Mouse (Mus musculus): ENCODE data around the gene Rpgr.

Rpgr gene

GRCm38 (mm10) chrX:10216410-10216949, at the start of gene Rpgr:
Rpgr (minus strand) TSS chrX:10216920.
- peak; percentile 92 for DNase-seq

- no peak for DNase-seq
Measured at GRCm38 (mm10) chrX:10258260-10258659, 41.5 kb upstream of the Rpgr start.

DNA sequence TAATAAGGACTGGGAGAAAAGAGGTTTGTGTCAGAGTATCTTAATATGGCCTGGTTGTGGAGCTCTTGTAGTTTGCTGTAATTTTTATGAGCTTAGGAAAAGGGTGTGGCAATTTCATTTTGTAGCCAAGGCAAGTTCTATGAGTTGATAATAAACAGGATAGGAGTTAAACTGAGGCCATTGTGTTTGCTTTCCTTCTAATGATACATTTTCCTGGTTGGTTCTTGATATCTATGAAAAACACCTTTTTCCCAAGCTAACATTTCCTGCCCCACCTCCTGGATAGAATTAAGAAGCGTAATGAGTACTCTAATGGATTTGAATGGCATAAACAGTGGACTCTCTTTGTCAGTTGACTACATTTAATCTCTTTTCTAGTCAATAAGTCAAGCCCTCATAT, 41.1 kb upstream of the Rpgr start:
- DNase-seq: no peak

GRCm38 (mm10) chrX:10251852-10252504, 35.3 kb upstream of the Rpgr start, which contains the start of gene Otc:
Otc (plus strand) TSS chrX:10252305.
- DNase-seq: no peak

GRCm38 (mm10) chrX:10251357-10251756, 34.6 kb upstream of the Rpgr start:
- no peak for DNase-seq

DNA sequence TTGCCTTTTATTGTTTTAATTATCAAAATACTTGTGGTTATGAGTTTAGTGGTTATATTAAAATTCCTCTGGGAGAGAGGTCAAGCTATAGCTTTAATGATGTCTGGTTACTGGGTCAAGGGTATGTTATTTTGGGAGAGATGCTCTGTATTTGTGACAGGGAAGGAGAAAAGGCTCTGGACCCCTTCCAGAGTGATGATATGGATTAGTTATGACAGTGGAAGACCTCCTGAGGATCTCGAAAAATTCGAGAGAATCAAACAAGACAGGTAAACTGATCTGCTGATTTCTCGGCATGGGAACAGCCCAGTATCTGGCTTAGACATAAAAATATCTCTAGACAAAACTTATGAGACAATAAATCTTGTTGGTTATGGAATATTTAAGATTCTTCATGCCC, 27.2 kb upstream of the Rpgr start:
- no peak for DNase-seq

DNA sequence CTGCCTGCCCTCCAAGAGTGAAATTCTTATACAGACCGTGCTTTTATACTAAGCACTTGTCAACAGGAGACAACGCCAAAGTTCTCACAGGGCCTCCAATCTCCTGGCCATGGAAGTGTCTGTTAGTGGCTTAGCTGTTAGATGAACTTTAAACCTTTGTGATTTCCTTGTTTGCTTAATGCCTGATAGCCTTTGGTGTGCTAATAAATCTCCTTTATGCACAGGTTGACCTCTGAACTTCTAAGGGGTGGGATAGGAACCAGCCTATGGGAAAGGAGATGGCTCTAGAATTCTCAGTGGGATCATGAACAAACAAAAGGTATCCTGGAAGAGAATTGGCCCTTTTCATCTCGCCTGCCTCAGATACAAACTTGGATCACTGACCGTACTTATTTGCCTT, 22.8 kb upstream of the Rpgr start:
- no peak for DNase-seq

DNA sequence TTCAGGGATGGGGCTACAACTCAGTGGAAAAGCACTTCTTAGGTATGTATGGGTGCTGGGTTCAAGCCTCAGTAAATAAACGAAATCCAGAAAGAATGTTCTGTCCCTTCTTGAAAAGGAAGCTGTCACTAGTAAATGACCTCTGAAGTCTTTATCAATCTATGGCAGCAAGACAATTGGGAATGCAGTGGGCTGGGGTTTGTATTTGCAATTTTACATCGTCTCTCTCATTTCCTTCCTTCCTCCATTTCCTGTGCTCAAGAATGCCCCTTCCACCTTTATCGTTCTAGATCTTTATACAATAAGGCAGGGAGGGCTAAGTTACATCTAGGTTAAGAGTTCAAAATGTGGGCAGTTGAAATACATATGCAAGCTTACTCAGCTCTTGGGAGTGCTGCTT, 17.9 kb upstream of the Rpgr start:
- DNase-seq: no peak

- no peak for DNase-seq
Measured at GRCm38 (mm10) chrX:10233051-10233450, 16.3 kb upstream of the Rpgr start.

- no peak for DNase-seq
Measured at GRCm38 (mm10) chrX:10219281-10219680, 2.6 kb upstream of the Rpgr start.

- peak; percentile 48 for DNase-seq
Measured at GRCm38 (mm10) chrX:10215972-10216371, 748 bp downstream of the Rpgr start.

DNA sequence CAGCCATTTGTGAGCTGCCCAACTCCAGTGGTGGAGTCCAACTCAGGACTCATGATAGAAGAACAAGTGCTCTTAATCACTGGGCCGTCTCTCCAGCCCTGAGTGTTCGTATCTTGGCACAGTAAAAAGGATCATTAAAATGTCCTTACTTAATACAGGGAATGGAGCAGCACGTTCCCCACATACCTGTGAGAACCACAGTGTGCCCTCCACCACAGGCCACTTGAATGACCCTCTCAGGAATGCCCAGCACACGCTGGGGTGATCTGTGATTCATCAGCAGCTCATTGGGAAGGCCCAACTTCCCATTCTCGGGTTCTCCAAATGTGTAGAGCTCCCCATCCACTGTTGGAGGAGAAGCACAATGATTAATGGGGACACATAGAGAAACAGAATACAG, 10.8 kb downstream of the Rpgr start:
- DNase-seq: no peak

- DNase-seq: peak; percentile 67
Measured at GRCm38 (mm10) chrX:10201289-10201688, 15.4 kb downstream of the Rpgr start.

- peak; percentile 1 for DNase-seq
Measured at GRCm38 (mm10) chrX:10152390-10152789, 64.3 kb downstream of the Rpgr start.

DNA sequence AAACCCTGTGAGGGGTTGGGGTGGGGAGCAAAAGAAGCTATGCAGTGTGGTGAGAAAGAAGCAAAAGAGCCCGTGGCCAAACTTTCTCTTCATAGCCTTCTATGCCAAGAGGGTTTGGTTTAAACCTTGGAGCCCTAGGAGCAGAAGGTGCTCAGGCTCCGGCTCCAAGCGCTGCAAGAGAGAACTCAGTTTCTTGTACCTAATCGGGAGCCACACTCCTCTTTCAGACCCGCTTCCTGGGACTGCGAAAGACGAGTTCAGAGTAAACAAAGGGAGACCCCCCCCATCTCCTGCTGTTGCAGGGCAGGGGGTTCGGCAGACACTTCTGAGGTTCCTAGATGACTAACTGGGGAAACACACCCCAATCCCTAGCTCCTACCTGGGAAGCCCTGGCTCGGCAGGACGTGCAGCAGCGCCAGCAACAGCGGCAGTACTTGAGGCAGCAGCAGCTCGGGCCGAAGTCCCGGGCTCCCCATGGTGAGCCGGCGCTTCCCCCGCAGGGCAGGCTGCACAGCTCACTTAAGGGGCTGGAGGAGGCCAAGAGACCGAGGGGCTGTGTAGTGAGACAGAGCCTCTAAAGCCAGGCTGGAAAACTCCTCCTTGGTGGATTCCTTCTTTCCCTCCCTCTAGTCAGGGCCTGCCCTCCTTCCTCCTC, 99.5 kb downstream of the Rpgr start, which contains the start of gene Srpx:
Srpx (minus strand) TSS at position 645 of the 655 bp plus-strand sequence.
- DNase-seq: peak; percentile 40

GRCm38 (mm10) chrX:10115780-10116179, 100.9 kb downstream of the Rpgr start:
- no peak for DNase-seq

DNA sequence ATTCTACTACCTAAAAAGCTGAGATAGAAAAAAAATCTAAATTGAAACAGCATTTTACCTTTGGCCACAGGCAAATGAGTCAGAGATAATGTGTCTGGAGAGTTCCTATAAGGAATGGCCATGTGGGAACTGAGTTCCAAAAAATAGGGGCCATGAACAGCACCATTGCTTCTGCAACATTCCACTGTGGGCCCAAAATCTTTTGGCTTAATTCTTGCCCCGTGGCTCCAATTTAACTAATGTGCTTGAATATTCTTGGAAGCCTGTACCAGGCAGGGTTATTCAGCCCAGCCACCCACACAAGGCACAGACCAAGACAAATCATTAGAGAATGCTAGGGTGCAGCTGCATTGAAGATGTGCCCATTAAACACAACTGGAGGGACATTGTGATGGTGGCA, 106.0 kb downstream of the Rpgr start:
- no peak for DNase-seq

DNA sequence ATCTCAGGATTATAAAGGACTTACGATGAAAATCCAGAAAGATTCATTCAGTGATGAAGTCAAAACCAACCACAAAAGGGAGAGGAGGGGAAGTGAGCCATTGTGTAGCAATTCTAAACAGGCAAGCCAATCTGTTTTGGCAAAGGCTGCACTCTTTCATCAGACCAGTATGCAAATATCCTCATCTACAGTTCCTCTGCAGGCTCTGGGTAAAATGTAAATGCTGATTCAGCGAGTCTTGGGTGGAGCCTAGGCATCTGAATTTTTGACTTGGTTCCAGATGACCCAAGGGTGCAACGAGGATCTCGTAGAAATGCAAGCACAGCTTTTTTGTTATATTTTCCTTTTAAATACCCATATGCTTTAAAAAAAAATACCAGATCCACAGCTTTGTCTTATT, 108.2 kb downstream of the Rpgr start:
- DNase-seq: no peak

- no peak for DNase-seq
Measured at GRCm38 (mm10) chrX:10105475-10105874, 111.2 kb downstream of the Rpgr start.

DNA sequence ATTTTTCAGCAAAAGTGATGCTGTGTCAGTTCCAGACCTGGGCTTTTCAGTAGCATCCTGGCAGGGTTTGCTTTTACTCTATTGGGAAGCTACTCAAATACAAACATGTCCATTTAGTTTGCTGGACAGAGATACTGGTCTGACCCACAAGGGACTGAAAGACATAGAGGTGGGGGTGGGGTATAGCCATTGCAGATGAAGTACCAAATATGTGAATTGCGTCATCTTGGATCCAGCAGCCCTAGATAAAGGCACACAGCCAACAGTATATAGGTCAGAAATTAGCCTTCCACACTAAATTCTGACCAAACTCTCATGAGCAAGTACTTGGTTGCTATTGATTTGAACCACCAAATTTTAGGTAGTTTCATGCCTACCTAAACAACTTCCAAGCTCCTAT, 114.0 kb downstream of the Rpgr start:
- no peak for DNase-seq

- DNase-seq: no peak
Measured at GRCm38 (mm10) chrX:10095797-10096196, 120.9 kb downstream of the Rpgr start.

DNA sequence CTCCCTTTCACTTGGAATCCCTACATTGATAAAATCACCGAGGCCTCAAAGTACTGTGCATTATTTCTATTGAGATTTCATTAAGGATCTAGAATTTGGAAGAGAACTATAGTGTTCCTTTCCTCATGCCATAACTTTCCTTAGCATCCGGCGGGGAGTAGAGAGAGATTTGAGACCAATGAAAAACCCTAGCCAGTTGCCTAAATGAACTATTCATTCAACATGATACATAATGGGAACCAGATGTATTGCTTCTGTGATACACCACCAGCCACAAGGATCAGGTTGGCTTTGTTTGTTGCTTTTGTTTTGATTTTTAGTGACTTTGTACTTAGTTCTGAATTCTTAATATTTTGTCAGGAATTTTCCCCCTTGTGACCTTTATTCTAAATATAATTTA, 136.3 kb downstream of the Rpgr start:
- DNase-seq: peak; percentile 20

GRCm38 (mm10) chrX:10079981-10080380, 136.7 kb downstream of the Rpgr start:
- DNase-seq: peak; percentile 25

- DNase-seq: no peak
Measured at GRCm38 (mm10) chrX:10073966-10074365, 142.8 kb downstream of the Rpgr start.
